Mouse (Mus musculus) inflammation-experienced regulatory T-cells (primary cell): ENCODE measurements around the gene Gp6. TPM values are rescaled to one million over a fixed set of nuclear protein-coding genes. Genes with fewer than 3 reads are reported as not detected.

Experiments used
- polyA plus RNA-seq, 2 experiments: library from polyadenylated mRNA; unstranded; fragments of 100-300 nt; shearing (Covaris generic); gene quantifications; one replicate each; pipeline ENCODE4 v1.2.1; 2017

Gp6 gene
- under 1 TPM in 1 of 2 experiments, not detected in 1; 0.42 TPM for polyA plus RNA-seq

GRCm38 (mm10) chr7:4397730-4398129, at the start of gene Gp6:
Gp6 (minus strand) TSS chr7:4397744.

GRCm38 (mm10) chr7:4445216-4445791, 47.8 kb upstream of the Gp6 start, which contains the start of gene Rdh13:
Rdh13 (minus strand) TSS chr7:4445649.

GRCm38 (mm10) chr7:4337509-4337908, 60.0 kb downstream of the Gp6 start, which contains the start of gene Ncr1:
Ncr1 (plus strand) TSS chr7:4337724.

Other genes starting within 250 kb of the Gp6 start
- 10 to 100 TPM in 1 of 2 experiments, 1 to 10 TPM in 1; 8.8 to 13.5 TPM for gene Leng9, start 247.4 kb downstream of the Gp6 start, polyA plus RNA-seq
- under 1 TPM in 1 of 2 experiments, not detected in 1; 0.61 TPM for gene Cdc42ep5, start 232.9 kb downstream of the Gp6 start, polyA plus RNA-seq
- 1 to 10 TPM in 1 of 2 experiments, not detected in 1; 1.6 TPM for gene Lilra5, start 160.0 kb downstream of the Gp6 start, polyA plus RNA-seq
- under 1 TPM in 1 of 2 experiments, not detected in 1; 0.32 TPM for gene Ncr1, start 60.0 kb downstream of the Gp6 start, polyA plus RNA-seq
- gene Rdh13, start 47.9 kb upstream of the Gp6 start, polyA plus RNA-seq: 1 to 10 TPM; 4.3 to 6.8 TPM
- gene Eps8l1, start 62.9 kb upstream of the Gp6 start, polyA plus RNA-seq: 10 to 100 TPM in 1 of 2 experiments, 1 to 10 TPM in 1; 6.2 to 30.5 TPM
- 100 to 1,000 TPM; 147 to 198 TPM for gene Ppp1r12c, start 103.9 kb upstream of the Gp6 start, polyA plus RNA-seq
- 1 to 10 TPM; 4.1 to 9.6 TPM for gene Tnnt1, start 118.6 kb upstream of the Gp6 start, polyA plus RNA-seq
- gene Tnni3, start 126.5 kb upstream of the Gp6 start, polyA plus RNA-seq: 1 to 10 TPM in 1 of 2 experiments, not detected in 1; 5.5 TPM
- 1 to 10 TPM in 1 of 2 experiments, not detected in 1; 2.6 TPM for gene Dnaaf3, start 134.7 kb upstream of the Gp6 start, polyA plus RNA-seq
- gene Syt5, start 149.8 kb upstream of the Gp6 start, polyA plus RNA-seq: 1 to 10 TPM in 1 of 2 experiments, under 1 TPM in 1; 0.53 to 1.3 TPM
- gene Ptprh, start 206.3 kb upstream of the Gp6 start, polyA plus RNA-seq: 1 to 10 TPM in 1 of 2 experiments, not detected in 1; 1.1 TPM
- 10 to 100 TPM; 12.1 to 12.7 TPM for gene Tmem86b, start 233.7 kb upstream of the Gp6 start, polyA plus RNA-seq